Mouse (Mus musculus) hematopoietic stem cell, adult 5-6 weeks (primary cell): ENCODE results near the gene Sugp2. TPM values are rescaled to one million over a fixed set of nuclear protein-coding genes. Genes with fewer than 3 reads are reported as not detected.
A peak's percentile ranks its signal among the peaks of the same experiment; 100 is the strongest.

ENCODE experiments used
- ATAC-seq, 2 experiments: fragments of 125-278 bp in 1 of 2; replicated peaks in 1 of 2; 2 replicates each; pipeline ENCODE4 v1.8.0; 2016 to 2017; ENCODE audit warnings: inconsistent platforms in 2 of 2, mild to moderate bottlenecking in 2 of 2, moderate number of reproducible peaks in 2 of 2, low read depth in 1 of 2, moderate TSS enrichment in 1 of 2; ENCODE audit not compliant: low FRiP score in 2 of 2, poor library complexity in 2 of 2, severe bottlenecking in 2 of 2, insufficient read depth in 1 of 2, low TSS enrichment in 1 of 2
- total RNA-seq: library from RNA; stranded (forward); fragments of 172-1452, 232-1000 nt; gene quantifications from 2 replicates; pipeline ENCODE4 v1.2.3, GENCODE M21; 2017

Sugp2 gene
- total RNA-seq, 1 experiment from 2014 or later: 52.8 TPM

DNA sequence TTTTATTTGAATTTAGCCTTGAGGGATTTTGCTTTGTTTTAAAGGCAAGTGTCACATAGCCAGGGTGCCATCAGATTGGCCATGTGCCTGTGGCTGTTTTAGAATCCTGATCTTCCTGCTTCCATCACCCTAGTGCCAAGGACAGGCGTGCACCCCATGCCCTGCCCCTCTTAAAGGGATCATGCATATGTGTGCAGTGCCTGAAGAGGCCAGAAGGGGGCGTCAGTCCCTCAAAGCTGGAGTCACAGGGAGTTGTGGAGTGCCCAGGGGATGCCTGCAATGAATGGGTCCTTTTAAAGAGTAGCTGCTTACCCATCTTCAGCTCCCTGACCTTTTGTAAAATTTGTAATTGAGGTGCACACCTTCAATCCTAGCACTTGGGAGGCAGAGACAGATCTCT lies 75.3 kb downstream of the Sugp2 start:
- ATAC-seq: 0 out of 4 replicates have a peak, but pooled peaks of 1 of the 2 experiments have one; percentile 45

DNA sequence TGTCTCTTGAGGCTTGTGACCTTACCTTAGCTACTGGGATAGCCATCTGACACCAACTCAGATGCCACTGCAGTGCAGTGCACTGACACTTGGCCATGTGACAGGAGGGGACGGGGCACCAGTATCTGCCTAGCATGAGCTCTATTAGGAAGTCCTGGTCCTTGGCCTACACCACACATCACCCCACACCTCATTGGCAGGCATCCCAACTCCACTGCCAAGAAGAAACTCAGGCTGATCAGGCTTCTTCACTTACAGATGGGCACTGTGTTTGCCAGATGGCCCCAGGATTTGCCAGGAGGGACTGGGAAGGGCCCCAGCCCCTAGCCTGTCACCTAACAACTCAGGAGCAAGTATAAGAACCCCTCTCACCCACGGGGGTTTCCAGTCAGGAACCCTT lies 79.4 kb downstream of the Sugp2 start:
- ATAC-seq: no peak

DNA sequence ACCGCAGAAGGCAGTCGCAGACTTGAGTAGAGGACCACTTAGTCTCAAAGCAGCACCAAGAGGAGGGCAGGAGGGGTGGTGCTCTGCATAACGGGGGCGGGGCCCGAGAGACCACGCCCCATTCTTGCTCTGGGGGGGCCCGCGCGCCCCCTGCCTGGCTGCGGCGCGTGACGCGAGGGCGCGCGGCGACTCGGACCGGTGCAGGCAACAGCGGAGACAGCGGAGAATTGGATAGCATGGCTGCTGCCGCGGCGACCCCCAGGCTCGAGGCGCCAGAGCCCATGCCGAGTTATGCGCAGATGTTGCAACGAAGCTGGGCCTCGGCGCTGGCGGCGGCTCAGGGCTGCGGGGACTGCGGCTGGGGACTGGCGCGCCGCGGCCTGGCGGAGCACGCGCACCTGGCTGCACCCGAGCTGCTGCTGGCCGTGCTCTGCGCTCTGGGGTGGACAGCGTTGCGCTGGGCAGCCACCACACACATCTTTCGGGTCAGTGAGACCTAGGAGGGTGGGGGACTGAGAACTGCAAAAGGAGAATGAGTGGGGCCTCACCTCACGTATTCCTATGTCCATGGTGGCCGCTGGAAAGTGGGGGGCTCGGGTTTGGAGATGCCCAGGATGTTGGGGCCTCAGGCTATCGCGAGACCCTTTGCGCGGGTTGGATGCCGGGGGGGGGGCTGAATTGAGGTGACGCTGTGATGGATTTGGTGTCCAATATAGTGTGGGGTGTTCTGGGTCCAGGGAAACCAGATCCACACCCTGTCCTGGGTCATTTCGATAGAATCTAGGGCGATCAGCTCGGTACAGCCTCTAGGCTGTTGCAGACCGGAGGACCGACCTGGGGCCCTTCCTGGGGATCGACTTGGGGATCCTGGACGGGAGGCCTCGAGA lies 81.8 kb downstream of the Sugp2 start, which contains the start of gene Cers1:
Gene Cers1 (plus strand): TSS at position 152 of the 887 bp plus-strand sequence.
- ATAC-seq: peak; percentile 19 to 23; a peak in 1 of 4 replicates

DNA sequence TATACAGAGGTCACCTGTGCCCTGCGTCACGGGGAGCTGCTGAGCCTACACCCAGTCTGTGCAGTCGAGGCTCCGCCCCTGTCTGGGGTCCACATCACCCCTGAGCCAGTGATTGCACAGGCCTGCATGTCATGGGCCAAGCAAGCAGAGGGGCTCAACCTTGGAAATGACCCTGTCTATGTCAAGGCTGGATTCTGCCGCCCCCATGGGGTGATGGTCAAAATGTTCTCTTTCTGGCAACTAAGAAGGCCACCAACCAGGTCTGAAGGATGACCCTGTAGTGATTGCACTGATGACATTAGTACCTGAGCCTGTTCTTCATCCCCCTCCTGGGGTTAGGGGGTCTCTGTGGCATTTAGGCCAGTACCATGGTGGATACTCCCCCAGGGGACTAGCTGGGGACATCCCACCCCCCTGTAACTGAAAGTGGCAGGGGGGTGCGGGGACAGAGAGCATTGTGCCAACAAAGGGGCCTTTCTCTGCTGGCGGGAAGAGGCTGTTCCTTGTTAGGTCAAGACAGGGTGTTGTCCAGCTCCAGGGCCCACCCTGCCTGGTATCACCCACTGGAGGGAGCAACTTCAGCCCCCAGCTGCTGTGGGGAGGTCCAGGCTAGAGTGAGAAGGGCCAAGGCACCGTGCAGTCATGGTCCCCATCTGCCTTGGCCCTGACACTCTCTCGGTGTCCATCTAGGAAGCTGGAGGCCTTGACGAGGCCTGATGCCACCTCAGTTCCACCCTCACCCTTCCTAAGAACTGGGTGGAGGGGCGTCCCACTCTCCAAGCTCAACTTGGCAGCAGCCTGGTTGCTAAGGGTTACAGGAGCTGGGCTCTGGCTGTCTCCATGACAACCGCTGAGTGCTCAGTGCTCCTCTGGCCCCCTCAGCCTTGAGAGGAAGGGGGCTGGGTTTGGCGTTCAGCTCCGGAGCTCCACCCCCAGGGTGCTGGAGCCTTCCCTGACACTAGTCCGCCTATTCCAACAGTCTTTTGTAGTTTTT lies 82.8 kb downstream of the Sugp2 start:
- peak; percentile 17 to 22; a peak in 1 of 4 replicates for ATAC-seq

DNA sequence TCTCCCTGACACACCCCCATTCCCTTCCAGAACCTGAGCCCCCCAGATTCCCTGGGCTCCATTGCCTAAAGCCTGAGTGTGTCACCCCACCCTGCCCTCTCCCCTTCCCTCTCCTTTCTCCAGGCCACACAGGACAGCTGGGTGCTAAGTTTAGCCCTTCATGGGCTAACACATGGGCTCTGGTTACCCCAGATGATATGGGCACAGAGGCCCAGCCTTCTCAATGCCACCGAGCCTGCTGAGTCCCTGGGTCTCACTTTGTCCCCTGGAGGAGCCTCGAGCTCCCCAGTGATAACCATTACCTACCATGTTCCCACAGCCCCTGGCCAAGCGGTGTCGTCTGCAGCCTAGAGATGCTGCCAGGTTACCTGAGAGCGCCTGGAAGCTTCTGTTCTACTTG lies 83.8 kb downstream of the Sugp2 start:
- ATAC-seq: no peak

DNA sequence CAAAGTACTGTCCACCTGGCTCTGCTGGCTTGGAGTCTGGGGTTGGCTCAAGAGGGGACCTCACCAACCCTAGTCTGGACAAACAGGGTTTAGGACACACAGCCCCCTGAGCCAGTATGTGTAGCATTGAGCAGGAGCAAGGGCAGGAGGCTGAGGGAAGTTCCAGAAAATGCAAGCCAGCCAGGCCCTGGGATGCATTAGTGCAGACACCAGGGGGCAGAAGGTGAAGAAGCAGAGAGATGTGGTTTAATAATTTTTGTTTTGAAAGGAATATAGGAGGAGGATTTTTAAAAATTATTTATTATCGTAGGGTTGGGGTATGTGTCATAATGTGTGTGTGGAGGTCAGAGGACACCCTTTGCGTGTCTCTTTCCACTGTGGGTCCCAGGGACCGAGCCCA lies 89.7 kb downstream of the Sugp2 start:
- no peak for ATAC-seq

DNA sequence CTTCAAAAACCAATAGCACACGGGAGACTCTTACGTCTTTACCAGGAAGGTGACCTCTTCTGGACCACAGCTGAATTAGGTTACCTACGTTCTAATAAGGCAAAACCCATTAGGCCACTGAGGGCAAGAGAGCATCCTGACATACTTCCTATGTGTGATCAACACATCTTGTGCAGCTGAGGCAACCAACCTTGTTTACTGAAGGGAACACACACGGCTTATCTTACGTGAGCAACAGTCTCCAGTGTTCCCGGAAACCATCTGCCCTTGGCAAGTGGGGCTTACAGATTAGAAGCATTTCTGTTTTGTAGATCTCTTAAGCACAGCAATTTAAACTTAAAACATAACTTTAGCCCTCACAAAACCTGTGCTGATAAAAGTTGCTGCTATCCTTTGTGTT lies 93.5 kb downstream of the Sugp2 start:
- ATAC-seq: no peak

DNA sequence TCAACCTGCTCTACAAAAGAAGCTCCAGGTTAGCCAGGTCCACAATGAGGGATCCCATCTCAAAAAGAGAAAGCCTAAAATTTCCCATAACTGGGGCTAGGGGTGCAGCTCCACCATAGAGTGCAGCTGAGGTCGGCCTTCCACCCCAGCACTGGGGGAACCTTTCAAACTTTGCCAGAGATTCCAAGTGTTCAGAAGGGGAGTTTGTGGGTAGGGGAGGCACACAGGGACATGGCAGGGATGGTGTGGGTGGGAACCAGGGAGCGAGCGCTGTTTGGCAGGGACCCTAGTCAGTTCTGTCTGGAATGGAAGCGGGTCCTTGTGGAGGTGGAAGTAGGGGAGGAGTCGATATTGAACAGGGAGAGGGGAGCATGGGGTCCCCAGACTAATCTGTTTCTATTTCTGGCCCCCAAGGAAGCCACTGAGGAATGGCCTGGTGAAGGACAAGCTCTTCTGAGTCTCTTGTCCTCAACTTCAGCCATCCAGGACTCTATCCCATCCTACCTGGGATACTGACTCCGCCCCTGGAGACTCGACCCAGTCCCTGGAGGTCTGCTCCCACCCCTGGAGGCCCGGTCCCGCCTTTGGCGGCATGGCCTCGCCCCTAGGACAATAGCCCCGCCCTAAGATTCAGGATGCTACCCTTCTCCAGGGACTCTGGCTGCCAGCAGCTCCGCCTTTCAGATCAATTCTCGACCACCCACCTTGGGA lies 95.3 kb downstream of the Sugp2 start, which contains the start of gene Gdf1:
Gene Gdf1 (plus strand): TSS at position 694 of the 711 bp plus-strand sequence.
- no peak for ATAC-seq

Other genes with a start within 250 kb of the Sugp2 start
- gene Gatad2a, start 237.8 kb upstream of the Sugp2 start, total RNA-seq: 37.5 and 63.5 TPM in 2 replicates
- gene Mau2, start 191.5 kb upstream of the Sugp2 start, total RNA-seq: 35.5 and 45.4 TPM in 2 replicates
- gene Sugp1, start 191.4 kb upstream of the Sugp2 start, total RNA-seq: 28.4 and 37.7 TPM in 2 replicates
- gene Tm6sf2, start 161.3 kb upstream of the Sugp2 start, total RNA-seq: 0.63 TPM in 1 of 2 replicates, not detected in the other
- gene Hapln4, start 150.8 kb upstream of the Sugp2 start, total RNA-seq: 0.31 TPM in 1 of 2 replicates, not detected in the other
- gene Ncan, start 113.4 kb upstream of the Sugp2 start, total RNA-seq: not detected in 2 replicates
- 11.4 and 13.9 TPM in 2 replicates for gene Nr2c2ap, start 102.9 kb upstream of the Sugp2 start, total RNA-seq
- gene Rfxank, start 95.1 kb upstream of the Sugp2 start, total RNA-seq: 6.8 and 22.8 TPM in 2 replicates
- 39.0 and 43.0 TPM in 2 replicates for gene Borcs8, start 94.7 kb upstream of the Sugp2 start, total RNA-seq
- 0.25 TPM in 1 of 2 replicates, not detected in the other for gene Mef2b, start 94.5 kb upstream of the Sugp2 start, total RNA-seq
- 10.8 and 17.1 TPM in 2 replicates for gene Tmem161a, start 61.9 kb upstream of the Sugp2 start, total RNA-seq
- gene Slc25a42, start 21.9 kb upstream of the Sugp2 start, total RNA-seq: 1.9 and 4.2 TPM in 2 replicates
- 3.4 and 4.3 TPM in 2 replicates for gene Armc6, start 240 bp downstream of the Sugp2 start, total RNA-seq
- 21.1 and 38.2 TPM in 2 replicates for gene Homer3, start 48.6 kb downstream of the Sugp2 start, total RNA-seq
- 96.3 and 103 TPM in 2 replicates for gene Ddx49, start 68.3 kb downstream of the Sugp2 start, total RNA-seq
- gene Cope, start 68.3 kb downstream of the Sugp2 start, total RNA-seq: 63.0 and 75.0 TPM in 2 replicates
- 1.2 TPM in 1 of 2 replicates, not detected in the other for gene Cers1, start 81.5 kb downstream of the Sugp2 start, total RNA-seq
- gene Gdf1, start 95.6 kb downstream of the Sugp2 start, total RNA-seq: not detected in 2 replicates
- gene Upf1, start 119.1 kb downstream of the Sugp2 start, total RNA-seq: 27.1 and 34.1 TPM in 2 replicates
- gene Comp, start 139.3 kb downstream of the Sugp2 start, total RNA-seq: 0.44 and 4.1 TPM in 2 replicates
- gene Crtc1, start 205.4 kb downstream of the Sugp2 start, total RNA-seq: 5.9 and 7.1 TPM in 2 replicates
- 7.8 and 7.9 TPM in 2 replicates for gene Klhl26, start 242.7 kb downstream of the Sugp2 start, total RNA-seq